Mouse (Mus musculus) stomach, postnatal 0 days (tissue): ENCODE measurements around the gene Zdhhc21.

Experiments used
- CTCF ChIP-seq: IDR thresholded peaks from 2 replicates; pipeline ENCODE4 v1.5.1; 2016; ENCODE audit warnings: antibody characterized with exemption, low read depth, mild to moderate bottlenecking, moderate library complexity
- EP300 ChIP-seq: optimal IDR thresholded peaks from 2 replicates; pipeline ENCODE3; 2016; ENCODE audit warnings: antibody characterized with exemption

GRCm38 (mm10) chr4:82853809-82854208, 5.9 kb downstream of the Zdhhc21 start:
- no peak for TF ChIP-seq CTCF
- no peak for TF ChIP-seq EP300
